Mouse (Mus musculus): Measurements from ENCODE around the gene Narfl.

- no peak for TF ChIP-seq CTCF (IDR thresholded peaks at IDR 0.05; ENCODE audit: borderline replicate concordance, insufficient read depth, low read depth, low read length)
- no peak for TF ChIP-seq POLR2A (IDR thresholded peaks at IDR 0.05; ENCODE audit: borderline replicate concordance, insufficient read depth, low read length)
Observed at GRCm38 (mm10) chr17:25723919-25724318, 49.7 kb upstream of the Narfl start.

All from cerebellum, adult 2 months (tissue).